In the genomic region with DNA sequence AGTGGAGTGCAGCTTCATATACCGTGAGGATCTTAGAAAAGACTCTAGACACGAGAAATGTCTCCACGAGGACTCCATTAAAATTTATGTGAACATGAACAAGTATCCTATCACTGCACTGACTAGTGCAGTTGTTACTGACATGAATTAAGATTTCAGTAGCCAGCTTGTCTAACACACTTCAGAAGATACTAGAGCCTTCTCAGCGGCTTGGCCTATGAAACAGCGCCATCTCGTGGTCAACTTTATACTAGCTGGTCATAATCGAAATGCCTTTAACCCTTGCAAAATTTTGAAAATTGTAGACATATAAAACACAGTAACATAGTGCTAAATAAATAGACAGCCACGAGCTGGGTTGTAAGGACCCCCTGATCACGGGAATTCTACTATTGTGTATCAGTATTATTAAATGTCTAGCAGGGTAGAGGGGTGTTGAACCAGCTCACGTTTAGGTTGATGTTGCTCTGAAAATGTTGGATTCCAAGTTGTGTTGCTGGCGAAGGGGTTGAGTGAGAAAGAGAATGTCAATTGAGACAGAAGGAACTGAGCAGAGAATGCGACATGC, we compare ENCODE assay signal across 8 mouse cellular contexts.
DNase-seq lines count a peak whose midpoint lies in the region; ATAC-seq and TF ChIP-seq lines count a peak whose summit lies in the region.

No protein-coding gene starts in this region.

- H3K36me3 ChIP-seq in spleen, adult 2 months (ENCODE audit: control insufficient read depth, insufficient read depth, low read length) = no peaks in the 10 kb centered on the region
- no peaks in the 10 kb centered on the region for H3K36me3 ChIP-seq in midbrain, embryonic 15.5 days (replicated peaks)
- H3K36me3 ChIP-seq in stomach, embryonic 15.5 days = no peaks in the 10 kb centered on the region

- TF ChIP-seq CTCF in spleen, adult 2 months (IDR thresholded peaks at IDR 0.05; ENCODE audit: extremely low read depth, insufficient read depth, insufficient read length, insufficient replicate concordance) = peak; percentile 20; the same call in 1 of the 2 replicates

- no peak for TF ChIP-seq POLR2A in spleen, adult 2 months (IDR thresholded peaks at IDR 0.05; ENCODE audit: low read depth, low read length)

- DNase-seq in spleen, adult 2 months (ENCODE audit: low read depth in 1 of 2, low spot score in 2 of 2) = peak in 1 of 2 experiments; percentile 14
- no peak for DNase-seq in spleen, adult 12 weeks (ENCODE audit: low spot score)
- DNase-seq in cerebellum, postnatal 4 days (ENCODE audit: low spot score in 2 of 2) = peak; percentile 53 to 81
- DNase-seq in gastrocnemius, postnatal 14 days = peak; percentile 68
- peak; percentile 68 for DNase-seq in kidney, adult 18-20 months
- DNase-seq in left cerebral cortex, postnatal 25 days (ENCODE audit: low spot score in 2 of 2) = peak; percentile 77 to 80

- 26% methylated on average over 12 of the region's 12 CpGs for WGBS in spleen, adult 2 months
- 21% methylated on average over 12 of the region's 12 CpGs for WGBS in midbrain, embryonic 15.5 days
- 16% methylated on average over 12 of the region's 12 CpGs for WGBS in stomach, embryonic 15.5 days

- H3K27me3 ChIP-seq in spleen, adult 2 months (ENCODE audit: control insufficient read depth, insufficient read depth, low read length) = no peaks in the 10 kb centered on the region
- no peaks in the 10 kb centered on the region for H3K27me3 ChIP-seq in midbrain, embryonic 15.5 days (replicated peaks)
- H3K27me3 ChIP-seq in stomach, embryonic 15.5 days (replicated peaks) = no peaks in the 10 kb centered on the region

- no peak overlapping the region for H3K4me2 ChIP-seq in midbrain, embryonic 15.5 days
- no peak overlapping the region for H3K4me2 ChIP-seq in stomach, embryonic 15.5 days

- no peak overlapping the region for H3K27ac ChIP-seq in spleen, adult 2 months (ENCODE audit: insufficient read depth, low read length)
- no peak overlapping the region for H3K27ac ChIP-seq in midbrain, embryonic 15.5 days
- H3K27ac ChIP-seq in stomach, embryonic 15.5 days = no peak overlapping the region

- H3K4me1 ChIP-seq in spleen, adult 2 months (ENCODE audit: control insufficient read depth, insufficient read depth, insufficient read length) = no peaks in the 10 kb centered on the region
- no peaks in the 10 kb centered on the region for H3K4me1 ChIP-seq in midbrain, embryonic 15.5 days
- no peaks in the 10 kb centered on the region for H3K4me1 ChIP-seq in stomach, embryonic 15.5 days

- no peak overlapping the region for H3K9ac ChIP-seq in midbrain, embryonic 15.5 days
- no peak overlapping the region for H3K9ac ChIP-seq in stomach, embryonic 15.5 days

- intact Hi-C loops in gastrocnemius, postnatal 14 days (cut with DNase I; ENCODE audit: low total_unique reads) = loop anchor here (5.0 kb wide), 2 partner anchors 232 to 532 kb away; no protein-coding TSS in a partner anchor
- intact Hi-C loops in left cerebral cortex, postnatal 25 days (cut with DNase I) = loop anchor here (5.0 to 10.0 kb wide), 3 partner anchors 449 to 702 kb away; no protein-coding TSS in a partner anchor

- H3K9me3 ChIP-seq in midbrain, embryonic 15.5 days = no peaks in the 10 kb centered on the region
- H3K9me3 ChIP-seq in stomach, embryonic 15.5 days = no peaks in the 10 kb centered on the region

- H3K4me3 ChIP-seq in spleen, adult 2 months (ENCODE audit: extremely low read depth, insufficient read depth, insufficient read length) = no peak overlapping the region
- H3K4me3 ChIP-seq in midbrain, embryonic 15.5 days = no peak overlapping the region
- no peak overlapping the region for H3K4me3 ChIP-seq in stomach, embryonic 15.5 days (replicated peaks)

- peak; percentile 90 for ATAC-seq in midbrain, embryonic 15.5 days (replicated peaks)
- peak; percentile 43; the same call in 1 of the 2 replicates for ATAC-seq in stomach, embryonic 15.5 days (ENCODE audit: insufficient read depth, low FRiP score, low read depth)
